Mouse (Mus musculus) intestine, embryonic 14.5 days (tissue): ENCODE measurements around the gene Tmbim4. TPM values are rescaled to one million over a fixed set of nuclear protein-coding genes. Genes with fewer than 3 reads are reported as not detected.

Experiments
- ATAC-seq: fragments of 200-750 bp; cut with Nextera tagmentation; replicated peaks from 2 replicates; pipeline ENCODE4 v1.8.0; 2017; ENCODE audit warnings: low read depth, moderate number of reproducible peaks, moderate TSS enrichment, moderate library complexity; ENCODE audit not compliant: low FRiP score, low TSS enrichment
- DNase-seq: peaks from one replicate; pipeline ENCODE4 v3.0.0-alpha.2; 2018; ENCODE audit warnings: low spot score
- H3K27ac ChIP-seq: fragments of 300-500 bp; sonication (generic); 2 replicates; pipeline ENCODE4 v1.5.1; 2014; ENCODE audit warnings: low read depth, mild to moderate bottlenecking, control low read depth
- H3K27me3 ChIP-seq: fragments of 300-500 bp; sonication (generic); replicated peaks from 2 replicates; pipeline ENCODE4 v1.6.1; 2014; ENCODE audit warnings: low read length, control low read depth; ENCODE audit not compliant: control insufficient read depth, insufficient read depth
- H3K36me3 ChIP-seq: fragments of 300-500 bp; sonication (generic); 2 replicates; pipeline ENCODE4 v1.6.1; 2014; ENCODE audit warnings: low read length, control low read depth; ENCODE audit not compliant: control insufficient read depth, insufficient read depth
- H3K4me1 ChIP-seq: fragments of 300-500 bp; sonication (generic); replicated peaks from 2 replicates; pipeline ENCODE4 v1.6.1; 2014; ENCODE audit warnings: low read length, control low read depth, mixed read lengths; ENCODE audit not compliant: control insufficient read depth, insufficient read depth
- H3K4me2 ChIP-seq: fragments of 300-500 bp; sonication (generic); 2 replicates; pipeline ENCODE4 v1.6.1; 2014; ENCODE audit warnings: low read length
- H3K4me3 ChIP-seq: fragments of 300-500 bp; sonication (generic); 2 replicates; pipeline ENCODE4 v1.5.1; 2014; ENCODE audit warnings: low read depth, low read length, control low read depth, mixed read lengths
- H3K9ac ChIP-seq: fragments of 300-500 bp; sonication (generic); 2 replicates; pipeline ENCODE4 v1.6.1; 2014; ENCODE audit warnings: mild to moderate bottlenecking, low read length
- H3K9me3 ChIP-seq: fragments of 300-500 bp; sonication (generic); 2 replicates; pipeline ENCODE4 v1.6.1; 2016; ENCODE audit warnings: low read length, control low read depth; ENCODE audit not compliant: control insufficient read depth
- WGBS: fragments of 180-500 bp; shearing (Covaris S2); extraction: QIAGEN DNeasy Blood & Tissue Kit; methylation state at CpG from one replicate; pipeline ENCODE4 v1.1.7; 2014; 5-methylcytosine and 5-hydroxymethylcytosine counted together
- polyA plus RNA-seq: library from polyadenylated mRNA; unstranded; fragments of >200 nt; fragmentation: Nextera tagmentation; extraction: Ambion mirVana; gene quantifications from 2 replicates; pipeline ENCODE4 v1.2.1, GENCODE M21; 2014

The Tmbim4 gene
- 101 and 104 TPM in 2 replicates for polyA plus RNA-seq

DNA sequence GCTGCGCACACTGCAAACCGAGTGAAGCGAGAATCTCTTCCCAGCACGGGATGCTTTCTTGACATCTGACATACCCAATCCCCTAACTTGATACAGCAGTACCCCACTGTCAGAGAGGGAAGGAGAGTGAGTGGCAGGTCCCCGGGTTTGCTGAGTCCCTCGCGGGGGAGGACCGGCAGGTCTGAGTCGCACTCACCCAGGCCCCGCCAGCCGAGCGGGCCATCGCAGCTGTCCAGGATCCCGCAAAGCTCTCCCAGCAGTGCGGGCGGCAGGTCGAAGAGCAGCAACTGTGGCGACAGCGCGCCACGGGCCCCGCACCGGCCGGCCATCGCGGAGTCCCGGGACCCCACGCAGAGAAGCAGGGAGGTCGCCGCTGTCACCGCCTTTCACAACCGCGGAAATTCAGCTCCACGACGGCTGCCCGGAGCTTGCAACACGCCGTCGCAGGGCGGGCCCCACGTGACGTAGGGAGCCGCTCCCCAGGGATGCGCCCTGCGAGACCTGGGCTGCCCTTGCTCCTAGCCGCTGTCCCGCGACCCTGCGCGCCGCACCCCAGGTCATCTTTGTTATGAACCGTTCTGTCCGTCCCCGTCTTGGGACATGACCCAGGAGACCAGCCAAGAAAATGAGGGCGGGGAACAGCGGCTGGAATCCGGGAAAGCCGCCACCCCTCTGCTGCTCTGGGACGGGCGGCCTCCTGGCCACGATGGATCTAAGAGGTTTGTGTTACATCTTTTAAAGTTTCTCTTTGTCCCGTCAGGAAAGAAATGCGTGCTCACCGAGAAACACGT lies at the start of gene Tmbim4:
TSS of gene Tmbim4 (plus strand) at position 460 of the 791 bp plus-strand sequence.
- Histone ChIP-seq H3K4me3 (peak within 1 kb of the TSS; percentile 61), H3K36me3 (no peaks in the 10 kb centered on the region), H3K4me2 (peak within 1 kb of the TSS; percentile 94), H3K9me3 (no peaks in the 10 kb centered on the region), H3K27me3 (peaks cover 10% of the 10 kb centered on the region), H3K27ac (no peak within 1 kb of the TSS), H3K4me1 (no peaks in the 10 kb centered on the region), H3K9ac (peak within 1 kb of the TSS; percentile 37)
- DNase-seq: peak; percentile 81
- ATAC-seq: peak; percentile 65
- 2% methylated on average over 65 of the region's 65 CpGs for WGBS

DNA sequence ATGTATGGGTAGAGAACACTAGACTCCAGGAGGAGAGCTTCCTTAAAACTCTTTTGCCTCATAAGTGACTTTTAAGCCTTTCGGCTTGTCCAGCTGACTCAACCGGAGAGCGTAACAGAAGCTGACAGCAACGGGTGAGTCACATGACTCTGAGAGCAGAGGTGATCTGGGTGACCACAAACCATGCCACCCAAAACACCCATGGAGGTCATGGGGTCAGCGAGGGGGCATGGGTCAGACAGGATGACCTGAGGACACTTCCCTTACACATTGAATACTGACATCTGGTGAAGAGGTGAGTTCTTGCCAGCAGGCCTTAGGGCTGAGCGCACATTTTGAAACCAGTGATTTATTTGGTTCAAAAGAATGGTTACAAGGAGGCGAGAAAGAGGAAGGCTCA lies 49.7 kb upstream of the Tmbim4 start:
- DNase-seq: no peak
- ATAC-seq: no peak
- Histone ChIP-seq H3K4me2 (no peak overlapping the region), H3K9me3 (no peaks in the 10 kb centered on the region), H3K27me3 (no peaks in the 10 kb centered on the region), H3K4me1 (no peaks in the 10 kb centered on the region), H3K27ac (no peak overlapping the region), H3K9ac (no peak overlapping the region), H3K4me3 (no peak overlapping the region), H3K36me3 (no peaks in the 10 kb centered on the region)
- 88% methylated on average over 7 of the region's 7 CpGs for WGBS

GRCm38 (mm10) chr10:120153911-120154310 lies 47.5 kb upstream of the Tmbim4 start:
- no peaks in the 10 kb centered on the region for H3K27me3 ChIP-seq
- no peaks in the 10 kb centered on the region for H3K36me3 ChIP-seq
- 81% methylated on average over 2 of the region's 2 CpGs for WGBS
- no peak overlapping the region for H3K4me2 ChIP-seq
- no peak overlapping the region for H3K4me3 ChIP-seq
- H3K9me3 ChIP-seq: no peaks in the 10 kb centered on the region
- H3K4me1 ChIP-seq: no peaks in the 10 kb centered on the region
- no peak overlapping the region for H3K27ac ChIP-seq
- no peak for DNase-seq
- no peak overlapping the region for H3K9ac ChIP-seq
- no peak for ATAC-seq

DNA sequence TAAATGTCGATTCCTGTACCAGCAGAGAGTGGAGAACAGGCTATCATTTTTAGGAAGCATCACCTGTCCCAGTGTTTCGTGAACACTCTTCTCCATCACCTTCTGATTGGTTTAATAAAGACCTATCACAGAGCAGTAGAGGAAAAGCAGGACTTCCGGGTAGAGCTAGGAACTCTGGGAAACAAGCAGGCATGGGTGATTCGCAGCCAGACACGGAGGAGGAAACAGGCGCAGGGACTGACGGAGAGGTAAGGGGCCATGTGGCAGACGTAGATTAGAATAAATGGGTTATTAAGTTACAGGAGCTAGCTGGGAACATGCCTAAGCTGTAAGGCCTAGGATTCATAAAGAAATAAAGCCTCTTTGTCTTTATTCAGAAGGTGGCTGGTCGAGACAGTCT lies 40.9 kb upstream of the Tmbim4 start:
- H3K4me1 ChIP-seq: no peaks in the 10 kb centered on the region
- ATAC-seq: no peak

DNA sequence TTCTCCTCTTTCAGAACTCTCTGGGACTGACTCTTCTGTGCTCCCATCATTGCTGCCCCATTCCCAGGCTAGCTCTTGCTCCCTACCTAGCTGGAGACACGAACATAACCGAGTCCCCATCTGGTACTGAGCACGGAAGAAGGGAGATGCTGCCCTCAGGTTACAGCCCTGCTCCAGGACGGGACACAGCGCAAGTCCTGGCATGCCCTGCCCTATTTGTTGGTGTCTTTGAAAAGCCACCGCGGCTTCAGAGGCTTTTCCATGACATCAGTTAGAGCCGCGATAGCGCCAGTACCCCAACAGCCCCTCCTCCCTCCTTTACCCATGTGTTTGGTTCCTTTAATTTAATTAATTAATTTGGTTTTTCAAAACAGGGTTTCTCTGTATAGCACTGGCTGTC lies 38.5 kb upstream of the Tmbim4 start:
- WGBS: 83% methylated on average over 10 of the region's 10 CpGs
- DNase-seq: no peak
- no peak for ATAC-seq
- no peak overlapping the region for H3K27ac ChIP-seq
- no peak overlapping the region for H3K4me2 ChIP-seq
- H3K4me3 ChIP-seq: no peak overlapping the region
- H3K9me3 ChIP-seq: no peaks in the 10 kb centered on the region
- no peak overlapping the region for H3K9ac ChIP-seq
- H3K4me1 ChIP-seq: no peaks in the 10 kb centered on the region
- H3K27me3 ChIP-seq: no peaks in the 10 kb centered on the region
- H3K36me3 ChIP-seq: no peaks in the 10 kb centered on the region

More for the DNA sequence above, 40.9 kb upstream of the Tmbim4 start:
- Histone ChIP-seq H3K27me3 (no peaks in the 10 kb centered on the region), H3K4me2 (no peak overlapping the region), H3K36me3 (no peaks in the 10 kb centered on the region), H3K9ac (no peak overlapping the region), H3K9me3 (no peaks in the 10 kb centered on the region), H3K4me3 (no peak overlapping the region), H3K27ac (no peak overlapping the region)
- DNase-seq: no peak
- WGBS: 78% methylated on average over 9 of the region's 9 CpGs

GRCm38 (mm10) chr10:120163490-120163889 lies 37.9 kb upstream of the Tmbim4 start:
- Histone ChIP-seq H3K9me3 (no peaks in the 10 kb centered on the region), H3K27me3 (no peaks in the 10 kb centered on the region), H3K4me1 (no peaks in the 10 kb centered on the region), H3K27ac (no peak overlapping the region), H3K9ac (no peak overlapping the region), H3K36me3 (no peaks in the 10 kb centered on the region), H3K4me2 (no peak overlapping the region), H3K4me3 (no peak overlapping the region)
- WGBS: 83% methylated on average over 7 of the region's 7 CpGs
- ATAC-seq: no peak
- DNase-seq: no peak

DNA sequence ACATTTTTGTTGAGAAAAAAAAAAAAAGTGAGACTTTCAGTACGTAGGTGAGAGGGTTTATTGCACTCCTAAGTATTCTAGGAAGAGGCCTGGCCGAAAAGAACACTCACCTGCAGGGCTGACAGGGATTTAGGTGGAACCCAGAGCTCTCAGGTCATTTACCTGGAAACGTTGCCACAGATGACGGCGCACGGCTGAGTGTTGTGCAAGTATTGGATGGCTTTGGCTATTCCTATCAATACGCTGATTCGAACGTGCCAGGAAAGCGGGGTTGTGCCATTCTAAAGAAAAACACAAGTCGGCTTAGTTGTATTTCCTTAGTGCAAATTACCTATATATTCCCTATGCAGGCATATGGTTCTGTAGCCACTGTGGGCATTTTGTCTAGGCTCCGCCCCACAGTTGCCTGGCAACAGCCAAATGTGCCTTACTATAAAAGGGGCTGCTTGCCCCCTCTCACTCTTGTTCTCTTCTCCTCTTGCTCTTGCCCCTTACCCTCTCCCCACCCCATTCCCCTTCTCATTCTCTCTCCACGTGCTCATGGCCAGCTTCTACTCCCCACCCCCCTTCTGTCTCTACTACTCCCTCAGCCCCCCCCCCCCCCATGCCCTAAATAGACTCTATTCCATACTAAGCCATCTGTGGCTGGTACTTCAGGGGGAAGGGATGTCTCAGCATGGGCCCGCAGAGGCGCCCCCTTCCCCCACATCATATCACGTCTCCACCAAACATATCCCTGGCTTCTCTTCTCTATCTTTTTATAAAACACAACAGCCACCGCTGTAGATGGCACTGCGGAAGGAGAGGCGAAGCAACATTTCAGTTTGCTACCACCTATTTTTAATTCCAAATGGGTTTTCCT lies 36.2 kb upstream of the Tmbim4 start:
- WGBS: 87% methylated on average over 19 of the region's 19 CpGs
- no peaks in the 10 kb centered on the region for H3K27me3 ChIP-seq
- H3K9me3 ChIP-seq: no peaks in the 10 kb centered on the region
- no peak overlapping the region for H3K9ac ChIP-seq
- H3K4me1 ChIP-seq: no peaks in the 10 kb centered on the region
- no peak overlapping the region for H3K4me3 ChIP-seq
- H3K27ac ChIP-seq: no peak overlapping the region
- ATAC-seq (no peak), DNase-seq (no peak)
- no peak overlapping the region for H3K4me2 ChIP-seq
- no peaks in the 10 kb centered on the region for H3K36me3 ChIP-seq

GRCm38 (mm10) chr10:120165793-120166503 lies 35.4 kb upstream of the Tmbim4 start:
- Histone ChIP-seq H3K4me1 (no peaks in the 10 kb centered on the region), H3K4me3 (no peak overlapping the region), H3K9ac (no peak overlapping the region), H3K4me2 (no peak overlapping the region), H3K27me3 (no peaks in the 10 kb centered on the region), H3K9me3 (no peaks in the 10 kb centered on the region), H3K36me3 (no peaks in the 10 kb centered on the region), H3K27ac (no peak overlapping the region)
- DNase-seq (no peak), ATAC-seq (no peak)
- 88% methylated on average over 17 of the region's 17 CpGs for whole genome bisulfite sequencing
